Mouse (Mus musculus) bone marrow macrophage, adult 2 months (primary cell): ENCODE results near the gene Olfr1358. TPM values are rescaled to one million over a fixed set of nuclear protein-coding genes. Genes with fewer than 3 reads are reported as not detected.
"Not testable (repeated sequence)": the region's sequence is repeated elsewhere in the genome, so short reads cannot be mapped to it uniquely, and the experiment has no call there.

Experiments used
- H3K27ac ChIP-seq: 2 replicates; pipeline ENCODE4 v1.5.1; 2012; ENCODE audit warnings: low read depth, low read length; ENCODE audit not compliant: insufficient read depth
- H3K4me1 ChIP-seq: 2 replicates; pipeline ENCODE4 v1.6.1; 2012; ENCODE audit warnings: low read length; ENCODE audit not compliant: control insufficient read depth, insufficient read depth
- H3K4me3 ChIP-seq: 2 replicates; pipeline ENCODE4 v1.5.1; 2012; ENCODE audit warnings: mild to moderate bottlenecking, low read length, moderate library complexity; ENCODE audit not compliant: insufficient read depth
- CTCF ChIP-seq: IDR thresholded peaks from 2 replicates; pipeline ENCODE4 v1.5.1; 2012; ENCODE audit warnings: low read depth, mild to moderate bottlenecking, low read length, moderate library complexity
- POLR2A ChIP-seq: IDR thresholded peaks from 2 replicates; pipeline ENCODE4 v1.6.1; 2012; ENCODE audit warnings: mild to moderate bottlenecking, low read depth, low read length, borderline replicate concordance
- polyA plus RNA-seq: library from polyadenylated mRNA; stranded (reverse); fragments of >200 nt; gene quantifications from 2 replicates; pipeline ENCODE4 v1.2.4, GENCODE M21; 2012; ENCODE audit not compliant: missing spikeins, insufficient read depth, insufficient read length

Gene Olfr1358
- polyA plus RNA-seq: not detected in 2 replicates

DNA sequence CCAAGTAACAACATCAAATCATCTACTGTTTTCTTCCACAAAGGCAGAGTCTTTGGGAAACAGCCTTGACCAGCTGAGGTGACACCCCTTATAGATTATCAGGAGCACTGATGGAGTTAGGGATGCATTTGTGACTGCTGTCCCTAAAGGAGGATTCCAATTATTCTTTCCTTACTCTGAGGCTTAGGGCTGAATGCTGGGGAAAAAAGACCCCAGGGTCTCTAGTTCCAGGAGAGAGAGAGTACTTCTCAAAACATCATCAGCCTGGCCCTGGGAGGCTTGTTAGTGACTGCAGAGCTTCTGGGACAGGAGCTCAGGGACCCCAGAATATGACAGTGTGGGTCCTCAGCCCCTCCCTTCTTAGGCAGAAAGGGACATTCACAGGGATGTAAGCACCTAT lies at the start of gene Olfr1358:
Gene Olfr1358 (plus strand): TSS at position 301 of the 400 bp plus-strand sequence.
- TF ChIP-seq CTCF (no peak), POLR2A (no peak)
- H3K4me1 ChIP-seq: no peaks in the 10 kb centered on the region
- no peak within 1 kb of the TSS for H3K27ac ChIP-seq
- H3K4me3 ChIP-seq: no peak within 1 kb of the TSS

DNA sequence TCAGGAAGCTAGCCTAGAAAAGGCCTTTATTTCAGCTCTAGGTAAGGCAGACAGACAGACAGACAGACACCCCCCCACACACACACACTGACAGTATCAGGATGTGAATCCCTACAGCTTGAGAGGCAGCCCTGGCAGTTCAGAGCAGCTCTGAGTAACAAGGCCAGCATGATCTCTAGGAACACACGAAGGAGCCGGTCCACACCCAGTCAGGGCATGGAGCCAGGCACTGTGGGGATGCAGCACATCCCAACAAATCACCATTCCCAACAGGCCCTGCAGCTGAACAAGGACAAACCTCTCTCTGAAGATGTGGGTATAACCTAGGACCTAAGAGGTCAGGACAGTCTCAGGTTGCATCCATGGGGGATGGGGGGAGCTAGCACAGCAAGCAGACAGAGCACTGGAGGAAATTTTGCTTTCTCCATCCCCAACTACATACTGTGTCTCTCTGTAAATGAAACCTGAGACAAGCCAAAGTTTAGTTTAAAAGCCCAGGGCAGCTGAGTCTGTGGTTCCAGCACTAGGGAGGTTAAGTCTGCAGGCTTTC lies 49.4 kb upstream of the Olfr1358 start:
- Histone ChIP-seq H3K4me1 (peaks cover 53% of the 10 kb centered on the region), H3K27ac (no peak overlapping the region), H3K4me3 (no peak overlapping the region)
- no peak for TF ChIP-seq CTCF
- no peak for TF ChIP-seq POLR2A

DNA sequence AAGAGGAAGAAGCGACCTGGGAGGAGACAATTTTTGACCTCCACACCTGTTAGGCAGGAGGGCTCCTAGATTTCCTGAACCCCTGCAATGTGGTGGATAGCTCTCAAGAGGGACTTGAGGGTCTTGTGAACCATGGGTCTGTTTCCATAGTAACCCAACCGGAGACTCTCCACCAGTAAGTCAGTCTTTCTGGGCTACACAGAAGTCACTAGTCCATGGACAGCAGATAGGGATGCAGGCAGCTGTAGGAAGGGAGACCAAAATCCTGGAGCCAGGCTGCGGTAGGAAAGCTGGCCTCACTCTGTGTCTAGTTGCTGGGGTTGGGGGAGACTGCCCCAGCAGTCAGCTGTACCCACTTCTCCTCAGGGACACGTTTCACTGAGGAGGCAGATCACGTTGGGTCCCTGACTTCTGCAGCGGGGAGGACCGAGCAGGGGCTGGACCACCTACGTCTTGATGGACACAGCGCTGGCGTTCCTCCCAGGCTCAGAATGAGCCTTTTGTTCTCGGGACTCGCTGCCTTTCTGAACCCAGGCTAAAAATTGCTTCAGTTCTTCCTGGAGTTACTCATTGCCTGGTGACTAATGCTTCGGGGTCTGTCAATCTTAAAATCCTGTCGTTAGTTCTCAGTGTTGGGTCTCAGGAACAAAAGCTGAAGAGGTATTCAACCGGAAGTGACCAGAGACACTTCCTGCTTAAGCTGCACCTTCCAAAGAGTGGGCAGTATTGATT lies 46.5 kb upstream of the Olfr1358 start:
- TF ChIP-seq POLR2A (no peak; the same call in 1 of the 2 replicates), CTCF (no peak)
- Histone ChIP-seq H3K4me1 (peaks cover 52% of the 10 kb centered on the region), H3K27ac (peak overlapping the region; percentile 71), H3K4me3 (0 out of 2 replicates have a peak overlapping the region, but pooled peaks have one; percentile 2)

DNA sequence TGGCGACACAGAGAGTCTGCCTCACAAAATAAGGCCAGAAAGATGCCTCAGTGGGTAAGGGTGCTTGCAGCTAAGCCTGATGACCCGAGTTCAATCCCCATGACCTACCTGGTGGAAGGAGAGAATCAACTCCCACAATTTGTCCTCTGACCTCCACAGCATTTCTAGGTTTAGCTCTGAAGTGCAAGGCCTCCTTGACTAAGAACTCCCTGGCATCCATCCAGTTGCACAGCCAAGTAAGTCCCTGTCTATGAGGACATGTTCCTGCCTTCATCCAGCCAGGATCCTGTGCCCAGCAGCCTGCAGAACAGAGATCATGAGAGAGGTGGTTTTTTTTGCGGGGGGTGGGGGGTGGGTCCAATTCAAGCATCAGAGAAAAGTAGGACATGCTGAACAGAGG lies 45.2 kb upstream of the Olfr1358 start:
- Histone ChIP-seq H3K4me1 (peaks cover 50% of the 10 kb centered on the region), H3K27ac (peak overlapping the region; percentile 71; the same call in 1 of the 2 replicates), H3K4me3 (no peak overlapping the region)
- no peak for TF ChIP-seq POLR2A
- TF ChIP-seq CTCF: no peak

DNA sequence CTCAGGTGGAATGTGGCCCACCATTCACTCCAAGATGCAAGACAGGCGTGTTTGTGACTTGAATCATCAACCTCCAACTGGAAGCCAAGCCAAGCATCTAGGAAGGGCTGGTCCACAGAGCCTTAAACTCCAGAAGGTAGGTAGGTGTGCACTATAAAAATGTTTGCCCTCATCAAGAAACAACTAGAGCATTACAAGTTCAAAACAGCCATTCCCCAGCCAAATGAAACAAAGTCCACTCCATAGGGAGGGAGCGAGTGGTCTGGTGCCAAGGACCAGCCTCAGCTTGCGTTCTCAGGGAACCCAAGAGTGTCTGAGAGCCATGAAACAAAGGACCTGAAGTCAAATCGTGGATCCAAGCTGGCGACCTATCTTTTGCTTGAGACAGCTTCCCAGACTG lies 43.8 kb upstream of the Olfr1358 start:
- Histone ChIP-seq H3K4me1 (peaks cover 47% of the 10 kb centered on the region), H3K4me3 (no peak overlapping the region), H3K27ac (no peak overlapping the region)
- TF ChIP-seq POLR2A (no peak), CTCF (no peak)

DNA sequence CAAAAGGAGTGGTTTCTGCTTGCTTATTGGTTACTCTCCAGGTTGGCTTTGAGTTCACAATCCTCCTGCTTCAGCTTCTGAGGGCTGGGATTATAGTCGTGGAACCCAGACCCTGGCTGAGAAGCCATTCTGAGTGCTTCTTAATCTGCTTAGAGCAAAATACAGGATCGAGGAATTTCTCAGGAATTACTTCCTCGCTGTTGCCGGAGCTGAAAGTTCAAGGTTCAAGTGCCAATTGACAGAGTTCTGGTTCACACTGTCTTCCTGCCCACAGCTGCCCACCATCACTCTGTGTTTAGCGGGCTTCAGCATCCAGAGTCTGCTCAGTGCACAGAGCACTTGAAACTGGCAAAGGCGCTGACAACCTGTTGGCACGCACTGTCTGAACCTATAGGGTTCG lies 42.5 kb upstream of the Olfr1358 start:
- Histone ChIP-seq H3K27ac (no peak overlapping the region), H3K4me1 (peaks cover 53% of the 10 kb centered on the region), H3K4me3 (no peak overlapping the region)
- TF ChIP-seq POLR2A (no peak), CTCF (no peak)

DNA sequence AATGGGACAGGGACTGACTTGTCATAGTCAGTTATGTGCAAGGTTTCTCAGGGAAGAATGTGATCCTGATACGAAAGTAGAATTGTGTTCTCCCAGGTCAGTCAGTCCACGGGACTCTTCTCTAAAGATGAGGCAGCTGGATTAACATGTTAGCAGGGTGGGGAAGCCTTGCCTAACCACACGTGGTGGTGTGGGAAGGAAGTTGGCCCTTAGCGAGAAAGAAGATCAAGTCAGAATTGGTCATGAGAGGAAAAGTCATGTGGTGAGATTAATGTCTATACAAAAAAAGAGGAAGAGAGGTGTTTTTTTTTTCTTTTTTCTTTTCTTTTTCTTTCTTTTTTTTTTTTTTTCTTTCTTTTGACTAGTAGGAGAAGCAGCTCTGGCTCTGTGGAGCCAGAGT lies 40.4 kb upstream of the Olfr1358 start:
- no peak for TF ChIP-seq CTCF
- no peak for TF ChIP-seq POLR2A
- peak overlapping the region; percentile 84 for H3K27ac ChIP-seq
- peaks cover 44% of the 10 kb centered on the region for H3K4me1 ChIP-seq
- H3K4me3 ChIP-seq: no peak overlapping the region

DNA sequence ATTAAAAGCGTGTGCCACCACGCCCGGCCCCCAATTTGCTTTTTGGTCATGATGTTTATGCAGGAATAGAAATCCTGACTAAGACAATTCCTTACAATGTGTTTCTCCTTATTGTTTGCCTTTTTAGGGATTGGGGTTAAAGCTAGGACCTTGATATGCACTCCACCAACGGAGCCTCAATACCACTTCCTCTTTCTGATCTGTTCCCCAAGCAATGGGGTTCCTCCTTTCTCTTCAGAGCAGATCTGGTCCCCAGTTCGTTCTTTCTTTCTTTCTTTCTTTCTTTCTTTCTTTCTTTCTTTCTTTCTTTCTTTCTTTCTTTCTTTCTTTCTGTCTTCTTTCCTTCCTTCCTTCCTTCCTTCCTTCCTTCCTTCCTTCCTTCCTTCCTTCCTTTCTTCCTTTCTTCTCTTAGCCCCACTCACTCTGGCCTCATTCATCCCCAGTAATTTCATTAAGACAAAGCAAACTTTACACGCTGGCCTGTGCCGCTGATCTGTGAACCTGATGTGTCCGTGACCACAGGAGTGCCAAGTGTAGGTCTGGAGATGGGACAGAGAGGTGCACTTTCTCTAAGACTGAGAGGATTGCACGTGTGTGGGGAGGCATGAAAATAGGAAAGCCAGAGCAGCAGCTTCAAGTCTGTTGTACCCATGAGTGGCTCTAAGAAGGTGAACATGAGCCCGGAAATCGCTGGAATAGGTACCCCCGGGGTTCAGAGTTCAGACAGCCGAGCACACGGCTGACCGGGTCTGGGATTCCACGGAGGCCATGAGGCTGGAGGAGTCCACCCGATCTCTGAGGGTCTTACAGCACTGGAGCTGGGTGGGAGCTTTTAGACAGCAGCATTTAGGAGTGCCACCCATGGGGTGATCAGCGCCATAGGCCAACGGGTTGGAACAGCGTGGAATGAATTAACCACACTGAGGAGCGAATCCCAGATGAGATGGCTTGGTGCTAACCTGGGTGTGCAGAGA lies 36.0 kb upstream of the Olfr1358 start:
- peaks cover 36% of the 10 kb centered on the region for H3K4me1 ChIP-seq
- TF ChIP-seq CTCF (no peak), POLR2A (no peak)
- peak overlapping the region; percentile 90 for H3K27ac ChIP-seq
- H3K4me3 ChIP-seq: peak overlapping the region; percentile 24

DNA sequence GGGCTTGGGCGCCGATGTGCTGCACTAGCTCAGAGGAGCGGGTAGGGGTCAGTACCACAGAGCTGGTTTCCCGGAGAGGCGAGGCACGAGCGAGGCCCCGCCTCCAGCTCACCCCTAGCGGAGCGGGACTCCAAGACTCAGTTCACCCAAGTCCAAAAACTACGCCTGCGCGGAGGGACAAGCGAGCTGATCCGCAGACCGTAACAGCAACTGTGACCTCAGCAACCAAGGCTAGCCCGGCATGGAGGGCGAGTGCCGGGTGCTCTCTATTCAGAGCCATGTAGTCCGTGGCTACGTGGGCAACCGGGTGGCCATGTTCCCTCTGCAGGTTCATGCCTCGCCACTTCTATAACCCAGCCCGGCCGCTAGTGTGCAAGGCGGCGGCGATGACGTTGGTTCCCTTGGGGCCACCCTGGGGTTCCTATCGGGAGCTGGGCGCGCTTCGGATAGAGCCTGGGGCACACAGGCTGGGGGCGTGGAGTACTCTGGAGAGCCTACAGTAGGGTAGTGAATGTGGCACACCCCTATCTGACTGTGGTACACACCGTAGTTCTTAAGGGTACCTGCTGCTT lies 35.2 kb upstream of the Olfr1358 start:
- H3K27ac ChIP-seq: peak overlapping the region; percentile 87
- H3K4me3 ChIP-seq: peak overlapping the region; percentile 24
- peaks cover 30% of the 10 kb centered on the region for H3K4me1 ChIP-seq
- TF ChIP-seq CTCF: no peak

DNA sequence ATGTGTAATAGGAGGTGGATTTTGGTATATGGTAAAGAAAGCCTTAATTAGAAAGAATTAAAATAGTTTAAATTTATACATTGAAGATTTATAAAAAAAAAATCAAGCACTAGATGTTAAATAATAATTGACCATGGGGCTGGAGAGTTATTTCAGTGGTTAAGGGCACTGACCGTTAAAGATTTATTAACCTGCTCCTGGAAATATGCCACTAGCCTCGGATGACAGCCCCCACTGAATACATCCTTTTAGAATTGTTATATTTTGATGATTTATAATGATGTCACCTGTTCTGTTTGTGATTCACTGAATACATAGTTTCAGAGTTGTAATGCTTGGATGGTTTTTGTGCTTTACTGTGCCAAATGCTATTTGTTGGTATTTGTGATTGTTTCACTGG lies 31.9 kb upstream of the Olfr1358 start:
- peaks cover 13% of the 10 kb centered on the region for H3K4me1 ChIP-seq
- H3K27ac ChIP-seq, H3K4me3 ChIP-seq: not testable (repeated sequence)
